Mouse (Mus musculus) small intestine, adult 2 months (tissue): Measurements from ENCODE around the gene Ifnar2.

ENCODE experiments used
- CTCF ChIP-seq: fragments of 200-500 bp; IDR thresholded peaks from 2 replicates; pipeline ENCODE4 v1.5.1; 2012; ENCODE audit warnings: low read depth, mild to moderate bottlenecking, control low read depth, inconsistent platforms, low read length, moderate library complexity, mixed read lengths; ENCODE audit not compliant: insufficient replicate concordance, insufficient read length; ENCODE audit errors: extremely low read depth
- POLR2A ChIP-seq: fragments of 200-500 bp; IDR thresholded peaks from 2 replicates; pipeline ENCODE4 v1.6.1; 2012; ENCODE audit warnings: low read depth, mild to moderate bottlenecking, control low read depth, inconsistent platforms, low read length, moderate library complexity

DNA sequence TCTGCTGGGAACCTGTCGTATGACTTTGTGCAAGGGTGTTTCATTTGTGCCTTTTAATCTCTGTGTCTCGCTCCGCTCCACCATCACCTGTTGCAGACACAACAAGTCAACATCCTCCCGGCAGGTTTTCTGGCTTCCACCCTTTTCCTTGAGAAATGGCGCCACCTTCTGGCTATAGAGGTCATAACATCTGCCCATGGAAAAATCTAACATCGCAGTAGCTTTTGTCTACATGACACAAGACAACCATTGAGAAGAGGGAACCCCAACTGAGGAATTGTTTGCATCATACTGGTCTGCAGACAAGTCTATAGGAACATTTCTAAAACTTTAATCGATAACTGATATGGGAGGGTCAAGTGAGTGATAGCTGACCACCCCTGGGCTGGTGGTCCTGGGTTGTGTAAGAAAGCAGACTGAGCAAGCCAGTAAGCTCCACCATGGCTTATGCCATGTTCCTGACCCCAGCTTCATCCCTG is 20.5 kb upstream of the Ifnar2 start:
- TF ChIP-seq CTCF (peak; percentile 63; the same call in 1 of the 2 replicates), POLR2A (no peak)
